Mouse (Mus musculus) stomach, embryonic 15.5 days (tissue): ENCODE measurements around the gene Slc26a5. TPM values are rescaled to one million over a fixed set of nuclear protein-coding genes. Genes with fewer than 3 reads are reported as not detected.

ENCODE experiments used
- ATAC-seq: fragments of 200-750 bp; cut with Nextera tagmentation; 2 replicates; pipeline ENCODE4 v1.8.0; 2017; ENCODE audit warnings: low read depth, moderate number of reproducible peaks, moderate TSS enrichment; ENCODE audit not compliant: insufficient read depth, low FRiP score
- H3K27ac ChIP-seq: fragments of 300-500 bp; sonication (generic); 2 replicates; pipeline ENCODE4 v1.5.1; 2015; ENCODE audit warnings: mild to moderate bottlenecking, inconsistent platforms
- H3K27me3 ChIP-seq: fragments of 300-500 bp; sonication (generic); replicated peaks from 2 replicates; pipeline ENCODE4 v1.6.1; 2015; ENCODE audit warnings: inconsistent platforms
- H3K36me3 ChIP-seq: fragments of 300-500 bp; sonication (generic); 2 replicates; pipeline ENCODE4 v1.6.1; 2015; ENCODE audit warnings: inconsistent platforms
- H3K4me1 ChIP-seq: fragments of 300-500 bp; sonication (generic); 2 replicates; pipeline ENCODE4 v1.6.1; 2015; ENCODE audit warnings: inconsistent platforms
- H3K4me2 ChIP-seq: fragments of 300-500 bp; sonication (generic); 2 replicates; pipeline ENCODE4 v1.6.1; 2015; ENCODE audit warnings: mild to moderate bottlenecking, inconsistent platforms
- H3K4me3 ChIP-seq: fragments of 300-500 bp; sonication (generic); replicated peaks from 2 replicates; pipeline ENCODE4 v1.5.1; 2015; ENCODE audit warnings: inconsistent platforms
- H3K9ac ChIP-seq: fragments of 300-500 bp; sonication (generic); 2 replicates; pipeline ENCODE4 v1.6.1; 2015; ENCODE audit warnings: inconsistent platforms
- H3K9me3 ChIP-seq: fragments of 300-500 bp; sonication (generic); 2 replicates; pipeline ENCODE4 v1.6.1; 2016; ENCODE audit warnings: inconsistent platforms
- WGBS: fragments of 180-500 bp; shearing (Covaris S2); methylation state at CpG from one replicate; pipeline ENCODE4 v1.1.7; 2015; 5-methylcytosine and 5-hydroxymethylcytosine counted together
- polyA plus RNA-seq: library from polyadenylated mRNA; unstranded; fragments of >200 nt; fragmentation: Nextera tagmentation; extraction: Ambion mirVana; gene quantifications from 2 replicates; pipeline ENCODE4 v1.2.1, GENCODE M21; 2015

Gene Slc26a5
- polyA plus RNA-seq, 1 experiment from 2014 or later = not detected

DNA sequence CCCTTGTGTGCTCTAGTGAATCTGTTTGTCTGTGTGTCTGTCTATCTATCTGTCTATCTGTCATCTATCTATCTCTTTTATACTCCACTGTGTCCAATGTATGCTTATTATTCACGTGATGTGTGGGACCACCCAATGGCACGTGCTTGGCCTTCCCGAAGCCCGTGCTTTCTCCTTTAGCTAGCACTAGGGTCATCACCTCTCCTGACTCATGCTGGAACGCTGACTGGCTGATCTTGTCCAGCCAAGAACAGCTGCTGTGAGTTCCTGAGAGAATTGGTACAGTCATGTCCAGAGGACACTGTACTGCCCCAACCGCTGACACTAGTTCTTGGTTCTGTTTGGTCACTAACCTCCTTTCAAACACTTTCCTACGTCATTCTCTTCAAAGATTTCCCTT, 6.8 kb downstream of the Slc26a5 start:
- Histone ChIP-seq H3K9ac (no peak overlapping the region), H3K4me1 (no peaks in the 10 kb centered on the region), H3K27ac (no peak overlapping the region), H3K4me3 (no peak overlapping the region), H3K27me3 (no peaks in the 10 kb centered on the region), H3K9me3 (no peaks in the 10 kb centered on the region), H3K36me3 (no peaks in the 10 kb centered on the region), H3K4me2 (no peak overlapping the region)
- WGBS = 80% methylated on average over 7 of the region's 7 CpGs
- no peak for ATAC-seq

- H3K36me3 ChIP-seq = no peaks in the 10 kb centered on the region
- H3K4me3 ChIP-seq = no peak overlapping the region
- no peak overlapping the region for H3K4me2 ChIP-seq
- no peaks in the 10 kb centered on the region for H3K4me1 ChIP-seq
- H3K27me3 ChIP-seq = no peaks in the 10 kb centered on the region
- H3K9me3 ChIP-seq = no peaks in the 10 kb centered on the region
- 33% methylated on average over 10 of the region's 10 CpGs for WGBS
- ATAC-seq = no peak
- H3K9ac ChIP-seq = no peak overlapping the region
- no peak overlapping the region for H3K27ac ChIP-seq
Measured at GRCm38 (mm10) chr5:21851679-21852340, 13.6 kb downstream of the Slc26a5 start.

DNA sequence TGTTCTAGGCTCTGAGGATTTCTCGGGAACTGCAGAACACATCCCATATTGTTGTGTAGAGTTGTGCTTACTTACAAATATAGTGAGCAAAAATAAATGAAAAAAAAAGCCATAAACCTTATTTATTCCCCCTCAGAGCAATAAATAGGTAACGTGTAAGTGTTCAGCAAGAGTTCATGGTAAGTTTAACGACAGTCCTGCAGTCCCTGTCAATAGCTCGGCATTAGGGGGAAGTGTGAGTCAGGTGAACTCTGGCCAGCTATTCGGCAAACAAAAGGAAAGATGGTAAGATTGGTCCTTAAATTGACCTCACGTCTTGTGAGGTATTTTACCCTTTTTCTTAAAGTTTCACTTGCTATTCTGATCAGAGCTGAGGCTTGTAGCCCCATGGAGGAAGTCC, 18.0 kb downstream of the Slc26a5 start:
- WGBS = 64% methylated on average over 6 of the region's 6 CpGs
- no peaks in the 10 kb centered on the region for H3K4me1 ChIP-seq
- H3K9ac ChIP-seq = no peak overlapping the region

GRCm38 (mm10) chr5:21846616-21847290, 18.7 kb downstream of the Slc26a5 start:
- no peaks in the 10 kb centered on the region for H3K4me1 ChIP-seq
- no peak for ATAC-seq
- no peak overlapping the region for H3K27ac ChIP-seq
- H3K36me3 ChIP-seq = no peaks in the 10 kb centered on the region
- H3K4me2 ChIP-seq = no peak overlapping the region
- no peaks in the 10 kb centered on the region for H3K27me3 ChIP-seq
- no peak overlapping the region for H3K9ac ChIP-seq
- 71% methylated on average over 20 of the region's 20 CpGs for WGBS
- H3K9me3 ChIP-seq = no peaks in the 10 kb centered on the region
- H3K4me3 ChIP-seq = no peak overlapping the region

More for the DNA sequence above, 18.0 kb downstream of the Slc26a5 start:
- H3K9me3 ChIP-seq = no peaks in the 10 kb centered on the region
- H3K27ac ChIP-seq = no peak overlapping the region
- H3K4me2 ChIP-seq = no peak overlapping the region
- H3K36me3 ChIP-seq = no peaks in the 10 kb centered on the region
- no peak for ATAC-seq
- H3K4me3 ChIP-seq = no peak overlapping the region
- no peaks in the 10 kb centered on the region for H3K27me3 ChIP-seq

DNA sequence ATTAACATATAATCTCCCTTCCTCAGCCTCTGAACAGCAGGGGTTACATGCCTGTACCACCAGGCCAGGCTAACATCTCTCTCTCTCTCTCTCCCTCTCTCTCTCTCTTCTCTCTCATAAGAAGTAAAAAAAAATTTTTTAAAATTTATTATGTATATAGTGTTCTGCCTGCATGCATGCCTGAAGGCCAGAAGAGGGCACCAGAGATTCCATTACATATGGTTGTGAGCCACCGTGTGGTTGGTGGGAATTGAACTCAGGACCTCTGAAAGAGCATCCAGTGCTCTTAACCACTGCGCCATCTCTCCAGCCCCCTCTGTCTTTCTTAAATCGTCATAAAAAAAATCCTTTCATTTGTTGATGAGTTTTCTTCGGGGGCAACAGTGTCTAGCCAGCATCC, 20.7 kb downstream of the Slc26a5 start:
- no peak overlapping the region for H3K27ac ChIP-seq
- no peaks in the 10 kb centered on the region for H3K36me3 ChIP-seq

DNA sequence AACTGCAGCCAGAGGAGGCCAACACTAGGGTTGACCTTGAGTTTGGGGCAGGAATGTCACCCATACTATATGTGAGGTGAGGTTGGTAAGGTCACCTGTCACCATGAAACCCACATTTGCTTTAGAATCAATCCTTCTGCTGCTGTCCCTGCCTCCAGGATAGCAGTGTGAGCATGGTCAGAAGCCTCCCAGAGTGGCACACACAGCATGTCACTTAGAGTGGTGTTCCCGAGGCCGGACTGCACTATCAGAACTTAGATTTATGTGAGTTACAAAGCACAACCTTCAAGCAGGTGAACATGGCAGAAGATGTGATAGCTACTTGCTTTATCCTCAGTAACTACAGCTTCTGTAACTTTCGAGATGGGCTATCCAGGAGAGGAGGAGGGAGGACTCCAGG, 33.6 kb downstream of the Slc26a5 start:
- H3K4me2 ChIP-seq = no peak overlapping the region
- no peak overlapping the region for H3K27ac ChIP-seq
- no peak for ATAC-seq
- H3K4me1 ChIP-seq = no peaks in the 10 kb centered on the region
- WGBS = 73% methylated on average over 3 of the region's 3 CpGs
- no peak overlapping the region for H3K4me3 ChIP-seq
- H3K9ac ChIP-seq = no peak overlapping the region
- H3K9me3 ChIP-seq = no peaks in the 10 kb centered on the region
- no peaks in the 10 kb centered on the region for H3K27me3 ChIP-seq
- H3K36me3 ChIP-seq = no peaks in the 10 kb centered on the region

More for the DNA sequence above, 20.7 kb downstream of the Slc26a5 start:
- no peaks in the 10 kb centered on the region for H3K27me3 ChIP-seq
- WGBS = 66% methylated on average over 4 of the region's 4 CpGs
- ATAC-seq = no peak
- no peaks in the 10 kb centered on the region for H3K4me1 ChIP-seq
- H3K4me3 ChIP-seq = no peak overlapping the region
- H3K9me3 ChIP-seq = no peaks in the 10 kb centered on the region
- H3K9ac ChIP-seq = no peak overlapping the region
- H3K4me2 ChIP-seq = no peak overlapping the region

DNA sequence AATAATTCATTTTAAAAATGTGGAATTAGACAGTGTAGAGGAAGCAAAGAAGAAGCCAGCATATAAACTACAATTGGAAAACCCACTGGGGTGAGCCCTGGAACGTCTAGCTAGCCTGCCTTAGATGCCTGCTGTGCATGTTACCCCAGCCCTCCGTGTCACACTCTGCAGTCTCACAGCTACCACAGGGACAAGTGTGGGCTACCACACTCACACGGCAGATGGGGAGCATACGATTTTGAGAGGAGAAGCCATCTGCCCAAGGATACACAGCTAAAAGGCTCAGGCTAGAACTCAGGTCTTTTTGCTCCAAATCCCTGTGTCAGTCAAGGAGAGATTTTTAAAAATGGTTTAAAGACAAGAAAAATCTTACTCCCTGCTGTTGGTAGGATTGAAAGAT, 36.5 kb downstream of the Slc26a5 start:
- H3K36me3 ChIP-seq = no peaks in the 10 kb centered on the region
- H3K27me3 ChIP-seq = no peaks in the 10 kb centered on the region
- no peak overlapping the region for H3K4me3 ChIP-seq
- WGBS = 62% methylated on average over 4 of the region's 4 CpGs
- H3K9ac ChIP-seq = no peak overlapping the region
- ATAC-seq = no peak
- H3K4me2 ChIP-seq = no peak overlapping the region
- no peak overlapping the region for H3K27ac ChIP-seq
- no peaks in the 10 kb centered on the region for H3K4me1 ChIP-seq
- no peaks in the 10 kb centered on the region for H3K9me3 ChIP-seq

- no peaks in the 10 kb centered on the region for H3K4me1 ChIP-seq
- no peak for ATAC-seq
Measured at GRCm38 (mm10) chr5:21827643-21828042, 37.8 kb downstream of the Slc26a5 start.

GRCm38 (mm10) chr5:21826370-21826769, 39.0 kb downstream of the Slc26a5 start:
- H3K27ac ChIP-seq = no peak overlapping the region
- ATAC-seq = no peak
- no peaks in the 10 kb centered on the region for H3K36me3 ChIP-seq
- no peaks in the 10 kb centered on the region for H3K4me1 ChIP-seq
- H3K4me3 ChIP-seq = no peak overlapping the region
- no peaks in the 10 kb centered on the region for H3K9me3 ChIP-seq
- H3K27me3 ChIP-seq = no peaks in the 10 kb centered on the region
- no peak overlapping the region for H3K9ac ChIP-seq
- H3K4me2 ChIP-seq = no peak overlapping the region
- 58% methylated on average over 7 of the region's 7 CpGs for WGBS

More at GRCm38 (mm10) chr5:21827643-21828042, 37.8 kb downstream of the Slc26a5 start:
- no peak overlapping the region for H3K4me2 ChIP-seq
- H3K36me3 ChIP-seq = no peaks in the 10 kb centered on the region
- H3K4me3 ChIP-seq = no peak overlapping the region
- 18% methylated on average over 5 of the region's 6 CpGs for WGBS
- no peak overlapping the region for H3K9ac ChIP-seq
- H3K9me3 ChIP-seq = no peaks in the 10 kb centered on the region
- no peaks in the 10 kb centered on the region for H3K27me3 ChIP-seq
- no peak overlapping the region for H3K27ac ChIP-seq

DNA sequence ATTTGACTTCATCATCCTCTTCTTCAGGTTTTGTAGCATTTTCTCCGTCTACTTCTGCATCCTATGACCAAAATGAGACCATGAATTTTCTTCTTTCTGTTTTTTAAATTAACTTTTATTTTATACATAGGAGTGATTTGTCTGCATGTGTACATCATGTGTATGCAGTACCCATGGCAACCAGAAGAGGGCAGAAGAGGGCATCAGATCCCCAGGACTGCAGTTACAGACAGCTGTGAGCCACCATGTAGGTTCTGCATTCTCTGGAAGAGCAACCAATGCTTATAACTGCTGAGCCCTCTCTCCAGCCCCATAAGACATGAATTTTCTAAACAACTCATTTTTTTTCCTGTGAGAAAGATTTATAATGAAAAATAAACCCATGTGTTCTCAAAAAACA, 51.4 kb downstream of the Slc26a5 start:
- Histone ChIP-seq H3K9ac (no peak overlapping the region), H3K4me1 (no peaks in the 10 kb centered on the region), H3K27me3 (no peaks in the 10 kb centered on the region), H3K27ac (no peak overlapping the region), H3K4me2 (no peak overlapping the region), H3K4me3 (no peak overlapping the region), H3K9me3 (no peaks in the 10 kb centered on the region), H3K36me3 (no peaks in the 10 kb centered on the region)
- ATAC-seq = no peak
- WGBS = 48% methylated on average over 1 of the region's 1 CpGs

DNA sequence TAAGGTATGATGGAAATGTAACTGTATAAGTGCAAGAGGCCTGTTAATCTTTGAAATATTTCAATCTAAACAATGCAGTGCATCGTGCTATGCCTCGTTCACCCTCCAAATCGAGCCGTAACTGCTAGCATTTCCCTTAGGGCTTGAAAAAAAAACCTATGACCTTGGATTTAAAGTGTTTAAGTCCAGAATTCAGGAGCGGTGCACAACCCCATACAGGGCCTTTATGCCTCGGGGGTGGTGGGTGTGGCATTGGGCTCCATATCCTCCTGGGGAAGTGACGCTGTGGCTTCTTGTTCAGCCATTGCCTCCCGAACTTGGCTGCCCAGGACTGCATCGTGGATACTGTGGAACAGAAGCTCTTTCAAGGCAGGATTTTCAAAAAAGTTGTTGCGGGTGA, 54.5 kb downstream of the Slc26a5 start:
- WGBS = 67% methylated on average over 10 of the region's 10 CpGs
- Histone ChIP-seq H3K9ac (no peak overlapping the region), H3K27me3 (no peaks in the 10 kb centered on the region), H3K4me3 (no peak overlapping the region), H3K36me3 (no peaks in the 10 kb centered on the region), H3K4me2 (no peak overlapping the region), H3K4me1 (no peaks in the 10 kb centered on the region), H3K27ac (no peak overlapping the region), H3K9me3 (no peaks in the 10 kb centered on the region)
- no peak for ATAC-seq

GRCm38 (mm10) chr5:21804837-21805236, 60.6 kb downstream of the Slc26a5 start:
- 79% methylated on average over 4 of the region's 4 CpGs for WGBS
- no peak overlapping the region for H3K27ac ChIP-seq
- no peak for ATAC-seq
- no peaks in the 10 kb centered on the region for H3K9me3 ChIP-seq
- H3K4me1 ChIP-seq = no peaks in the 10 kb centered on the region
- H3K4me3 ChIP-seq = no peak overlapping the region
- H3K9ac ChIP-seq = no peak overlapping the region
- H3K36me3 ChIP-seq = peaks cover 13% of the 10 kb centered on the region
- H3K27me3 ChIP-seq = no peaks in the 10 kb centered on the region
- H3K4me2 ChIP-seq = no peak overlapping the region
